Mouse (Mus musculus) forebrain, embryonic 15.5 days (tissue): Measurements from ENCODE around the gene Cacfd1. TPM values are rescaled to one million over a fixed set of nuclear protein-coding genes. Genes with fewer than 3 reads are reported as not detected.

Experiments used
- ATAC-seq: fragments of 200-750 bp; cut with Nextera tagmentation; replicated peaks from 2 replicates; pipeline ENCODE4 v1.8.0; 2017; ENCODE audit warnings: mild to moderate bottlenecking, moderate TSS enrichment, moderate library complexity
- H3K27ac ChIP-seq: fragments of 300-500 bp; sonication (generic); replicated peaks from 2 replicates; pipeline ENCODE4 v1.5.1; 2015; ENCODE audit warnings: mild to moderate bottlenecking, inconsistent platforms
- H3K27me3 ChIP-seq: fragments of 300-500 bp; sonication (generic); 2 replicates; pipeline ENCODE4 v1.6.1; 2015; ENCODE audit warnings: inconsistent platforms
- H3K36me3 ChIP-seq: fragments of 300-500 bp; sonication (generic); 2 replicates; pipeline ENCODE4 v1.6.1; 2015; ENCODE audit warnings: mild to moderate bottlenecking, inconsistent platforms
- H3K4me1 ChIP-seq: fragments of 300-500 bp; sonication (generic); 2 replicates; pipeline ENCODE4 v1.6.1; 2015; ENCODE audit warnings: inconsistent platforms
- H3K4me2 ChIP-seq: fragments of 300-500 bp; sonication (generic); replicated peaks from 2 replicates; pipeline ENCODE4 v1.6.1; 2015; ENCODE audit warnings: mild to moderate bottlenecking, inconsistent platforms
- H3K4me3 ChIP-seq: fragments of 300-500 bp; sonication (generic); 2 replicates; pipeline ENCODE4 v1.5.1; 2015; ENCODE audit warnings: mild to moderate bottlenecking, inconsistent platforms
- H3K9ac ChIP-seq: fragments of 300-500 bp; sonication (generic); replicated peaks from 2 replicates; pipeline ENCODE4 v1.6.1; 2015; ENCODE audit warnings: mild to moderate bottlenecking, inconsistent platforms
- H3K9me3 ChIP-seq: fragments of 300-500 bp; sonication (generic); 2 replicates; pipeline ENCODE4 v1.6.1; 2016; ENCODE audit warnings: inconsistent platforms
- WGBS: fragments of 180-500 bp; shearing (Covaris S2); methylation state at CpG from one replicate; pipeline ENCODE4 v1.1.7; 2015; ENCODE audit warnings: mixed read lengths; 5-methylcytosine and 5-hydroxymethylcytosine counted together
- polyA plus RNA-seq: library from polyadenylated mRNA; unstranded; fragments of >200 nt; fragmentation: Nextera tagmentation; extraction: Ambion mirVana; gene quantifications from 2 replicates; pipeline ENCODE4 v1.2.1, GENCODE M21; 2015

Cacfd1 gene
- polyA plus RNA-seq, 1 experiment from 2014 or later, result 121 TPM

DNA sequence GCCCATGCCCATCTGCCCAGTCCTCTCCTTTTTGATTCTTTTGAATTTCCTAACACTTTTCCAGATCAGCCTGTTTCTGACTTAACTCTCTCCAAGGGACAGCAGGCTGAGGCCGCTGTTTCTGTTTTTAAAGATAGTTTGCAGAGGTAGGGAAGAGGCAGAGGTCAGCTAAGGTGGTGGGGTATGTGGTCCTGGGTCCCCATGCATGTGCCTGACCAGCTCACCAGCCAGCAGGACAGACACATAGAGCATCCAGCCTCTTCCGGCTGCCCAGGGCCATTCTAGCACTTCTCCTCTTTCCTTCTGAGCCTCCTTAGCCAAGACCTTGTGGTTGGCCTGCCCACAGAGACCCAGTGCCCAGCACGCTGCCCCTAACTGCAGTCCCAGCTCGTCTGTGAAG is 48.5 kb downstream of the Cacfd1 start:
- no peak for ATAC-seq
- Histone ChIP-seq H3K4me1 (peaks cover 3% of the 10 kb centered on the region; the same call in 1 of the 2 replicates), H3K9ac (no peak overlapping the region), H3K27ac (no peak overlapping the region), H3K36me3 (no peaks in the 10 kb centered on the region), H3K4me2 (no peak overlapping the region), H3K4me3 (no peak overlapping the region), H3K27me3 (no peaks in the 10 kb centered on the region), H3K9me3 (no peaks in the 10 kb centered on the region)
- 63% methylated on average over 4 of the region's 4 CpGs for WGBS

GRCm38 (mm10) chr2:27058751-27059150 is 49.0 kb downstream of the Cacfd1 start:
- Histone ChIP-seq H3K9me3 (no peaks in the 10 kb centered on the region), H3K9ac (no peak overlapping the region), H3K27ac (no peak overlapping the region), H3K36me3 (no peaks in the 10 kb centered on the region), H3K4me1 (peaks cover 3% of the 10 kb centered on the region; the same call in 1 of the 2 replicates), H3K4me3 (no peak overlapping the region), H3K4me2 (no peak overlapping the region), H3K27me3 (no peaks in the 10 kb centered on the region)
- no peak for ATAC-seq
- WGBS, result 50% methylated on average over 12 of the region's 12 CpGs

- Histone ChIP-seq H3K36me3 (no peaks in the 10 kb centered on the region), H3K4me2 (no peak overlapping the region), H3K27ac (no peak overlapping the region), H3K9ac (no peak overlapping the region), H3K9me3 (no peaks in the 10 kb centered on the region), H3K4me3 (no peak overlapping the region), H3K4me1 (peaks cover 3% of the 10 kb centered on the region; the same call in 1 of the 2 replicates), H3K27me3 (no peaks in the 10 kb centered on the region)
- no peak for ATAC-seq
- WGBS, result 80% methylated on average over 9 of the region's 9 CpGs
Measured at GRCm38 (mm10) chr2:27059187-27059586, 49.5 kb downstream of the Cacfd1 start.

DNA sequence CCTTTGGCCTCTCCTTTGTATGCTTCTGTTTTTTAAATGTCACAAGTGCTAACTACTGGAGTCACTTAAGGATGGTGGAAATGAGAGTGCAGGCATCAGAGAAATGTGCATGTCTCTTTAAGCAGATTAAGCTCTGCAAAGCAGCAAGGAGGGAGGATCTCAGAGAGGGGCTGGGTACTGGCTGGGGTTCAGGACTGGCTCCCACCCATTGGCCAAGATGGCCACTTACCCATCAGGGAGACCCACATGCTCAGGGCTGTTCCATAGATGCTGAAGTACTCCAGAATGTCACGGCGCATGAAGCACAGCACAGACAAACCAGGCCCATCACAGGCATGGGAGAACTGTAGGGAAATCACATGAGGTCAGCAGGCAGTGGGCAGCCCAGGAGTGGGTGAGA is 57.4 kb downstream of the Cacfd1 start:
- Histone ChIP-seq H3K4me1 (peaks cover 13% of the 10 kb centered on the region; the same call in 1 of the 2 replicates), H3K36me3 (no peaks in the 10 kb centered on the region), H3K4me2 (no peak overlapping the region), H3K4me3 (no peak overlapping the region), H3K9me3 (no peaks in the 10 kb centered on the region), H3K27me3 (no peaks in the 10 kb centered on the region), H3K9ac (no peak overlapping the region), H3K27ac (no peak overlapping the region)
- WGBS, result 85% methylated on average over 2 of the region's 2 CpGs
- no peak for ATAC-seq

DNA sequence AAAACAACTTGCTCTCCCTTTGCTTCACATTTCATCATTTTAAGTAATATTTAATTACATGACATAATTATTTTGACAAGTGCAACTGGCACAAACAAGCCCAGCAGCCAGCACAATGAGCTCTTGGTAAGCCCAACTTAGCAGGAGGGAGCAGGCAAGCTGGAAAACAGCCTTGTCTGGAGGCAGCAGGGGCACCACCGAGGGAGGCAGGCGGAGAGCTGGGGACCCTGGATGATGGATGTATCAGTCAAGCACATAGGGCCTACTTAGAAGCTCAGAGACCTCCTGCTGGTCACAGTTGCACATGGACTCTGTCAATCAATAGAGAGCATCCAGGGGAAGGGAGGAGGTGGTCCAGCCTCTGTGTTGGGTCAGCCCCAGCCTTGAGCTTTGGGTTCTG is 58.3 kb downstream of the Cacfd1 start:
- no peaks in the 10 kb centered on the region for H3K9me3 ChIP-seq
- H3K27ac ChIP-seq, result no peak overlapping the region
- H3K4me2 ChIP-seq, result no peak overlapping the region
- H3K27me3 ChIP-seq, result no peaks in the 10 kb centered on the region
- WGBS, result 53% methylated on average over 2 of the region's 2 CpGs
- H3K4me3 ChIP-seq, result no peak overlapping the region
- no peak overlapping the region for H3K9ac ChIP-seq
- no peaks in the 10 kb centered on the region for H3K36me3 ChIP-seq
- ATAC-seq, result no peak
- H3K4me1 ChIP-seq, result peaks cover 13% of the 10 kb centered on the region; the same call in 1 of the 2 replicates

GRCm38 (mm10) chr2:27069646-27070045 is 59.9 kb downstream of the Cacfd1 start:
- ATAC-seq, result no peak
- no peaks in the 10 kb centered on the region for H3K27me3 ChIP-seq
- 60% methylated on average over 3 of the region's 3 CpGs for WGBS
- no peaks in the 10 kb centered on the region for H3K9me3 ChIP-seq
- peaks cover 13% of the 10 kb centered on the region; the same call in 1 of the 2 replicates for H3K4me1 ChIP-seq
- H3K27ac ChIP-seq, result no peak overlapping the region
- no peak overlapping the region for H3K4me3 ChIP-seq
- H3K36me3 ChIP-seq, result no peaks in the 10 kb centered on the region
- no peak overlapping the region for H3K9ac ChIP-seq
- H3K4me2 ChIP-seq, result no peak overlapping the region

DNA sequence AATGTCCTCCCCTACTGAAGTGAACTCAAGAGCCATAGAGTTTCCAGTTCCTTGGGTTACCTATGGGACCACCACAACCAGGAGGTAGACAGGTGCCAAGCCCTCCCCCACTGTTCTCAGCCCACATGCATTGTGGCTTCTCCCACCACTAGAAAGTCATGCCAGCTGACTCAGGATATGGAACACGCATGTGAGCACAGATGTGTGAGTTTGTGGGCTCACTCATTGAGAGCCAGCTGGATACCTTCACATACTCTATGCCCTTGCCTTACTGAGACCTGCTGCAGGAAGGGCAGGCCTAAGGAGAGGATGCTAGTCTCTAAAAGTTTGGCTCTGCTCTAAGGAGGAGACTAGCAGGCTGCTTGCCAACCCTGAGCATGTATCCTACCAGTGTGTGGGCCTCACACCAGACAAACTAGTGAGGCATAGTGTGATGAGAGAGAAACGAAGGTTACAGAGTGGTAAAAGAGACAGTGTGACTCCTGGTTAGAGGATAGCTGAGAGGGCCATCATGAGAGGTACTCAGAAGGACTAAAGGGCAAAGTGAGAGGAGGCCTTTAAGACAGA is 60.6 kb downstream of the Cacfd1 start:
- ATAC-seq, result no peak
- Histone ChIP-seq H3K4me3 (no peak overlapping the region), H3K4me1 (peaks cover 13% of the 10 kb centered on the region; the same call in 1 of the 2 replicates), H3K27ac (no peak overlapping the region), H3K9ac (no peak overlapping the region), H3K36me3 (no peaks in the 10 kb centered on the region), H3K9me3 (no peaks in the 10 kb centered on the region), H3K27me3 (no peaks in the 10 kb centered on the region), H3K4me2 (no peak overlapping the region)
- WGBS, result 80% methylated on average over 2 of the region's 2 CpGs

Other genes starting within 250 kb of the Cacfd1 start
- gene Abo, start 144.9 kb upstream of the Cacfd1 start, polyA plus RNA-seq, result not detected in 2 replicates
- gene Surf6, start 107.0 kb upstream of the Cacfd1 start, polyA plus RNA-seq, result 27.7 and 29.7 TPM in 2 replicates
- gene Med22, start 99.2 kb upstream of the Cacfd1 start, polyA plus RNA-seq, result 177 and 184 TPM in 2 replicates
- 533 and 546 TPM in 2 replicates for gene Rpl7a, start 99.2 kb upstream of the Cacfd1 start, polyA plus RNA-seq
- 58.9 and 61.9 TPM in 2 replicates for gene Surf2, start 93.6 kb upstream of the Cacfd1 start, polyA plus RNA-seq
- 74.0 and 77.3 TPM in 2 replicates for gene Surf1, start 93.4 kb upstream of the Cacfd1 start, polyA plus RNA-seq
- 100 and 101 TPM in 2 replicates for gene Surf4, start 76.0 kb upstream of the Cacfd1 start, polyA plus RNA-seq
- 0.17 and 0.22 TPM in 2 replicates for gene Stkld1, start 75.9 kb upstream of the Cacfd1 start, polyA plus RNA-seq
- 38.4 and 38.8 TPM in 2 replicates for gene Rexo4, start 45.5 kb upstream of the Cacfd1 start, polyA plus RNA-seq
- 0.22 and 0.38 TPM in 2 replicates for gene Adamts13, start 36.5 kb upstream of the Cacfd1 start, polyA plus RNA-seq
- 5.2 TPM in 2 replicates for gene Slc2a6, start 18.1 kb downstream of the Cacfd1 start, polyA plus RNA-seq
- gene Mymk, start 62.3 kb downstream of the Cacfd1 start, polyA plus RNA-seq, result 0.17 TPM in 1 of 2 replicates, not detected in the other
- gene Adamtsl2, start 69.5 kb downstream of the Cacfd1 start, polyA plus RNA-seq, result 6.8 and 9.5 TPM in 2 replicates
- gene Fam163b, start 132.6 kb downstream of the Cacfd1 start, polyA plus RNA-seq, result 3.5 and 4.6 TPM in 2 replicates
- gene Dbh, start 155.3 kb downstream of the Cacfd1 start, polyA plus RNA-seq, result 0.06 TPM in 1 of 2 replicates, not detected in the other
- gene Sardh, start 238.4 kb downstream of the Cacfd1 start, polyA plus RNA-seq, result 3.6 and 4.5 TPM in 2 replicates